In the genomic region with DNA sequence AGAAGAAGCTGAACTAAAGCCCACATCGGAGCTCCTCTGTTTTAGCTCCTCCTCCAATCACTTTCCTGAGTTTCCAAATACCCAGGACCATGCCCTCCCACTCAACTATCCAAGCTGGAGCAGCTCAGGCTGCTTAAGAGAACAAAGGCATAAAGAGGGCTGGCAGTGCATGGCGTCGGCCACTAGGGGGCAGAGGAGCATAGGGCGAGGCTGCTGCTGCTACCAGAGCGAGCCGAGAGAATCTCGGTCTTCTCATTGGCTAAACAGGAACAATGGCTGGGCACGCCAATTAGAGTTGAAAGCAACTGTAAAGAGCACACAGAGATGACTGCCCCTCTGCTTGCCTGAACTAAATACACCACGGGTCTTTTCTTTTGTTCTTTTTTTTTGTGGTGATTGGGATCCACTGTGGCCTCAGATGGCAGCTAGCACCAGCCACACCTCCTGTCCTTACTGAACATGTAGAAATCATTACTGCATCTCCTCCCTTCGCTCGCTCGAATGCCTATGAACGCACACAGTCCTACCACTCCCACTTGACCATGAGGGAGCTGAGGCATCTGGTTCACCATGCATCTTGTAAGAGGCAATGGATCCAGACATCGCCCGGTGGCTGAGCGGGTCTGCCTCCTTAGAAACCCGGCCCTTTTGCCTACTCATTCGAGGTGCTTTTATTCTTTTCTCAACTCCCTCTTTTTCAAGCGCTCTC, we compare ENCODE assay signal across 9 mouse cellular contexts. TPM values are rescaled to one million over a fixed set of nuclear protein-coding genes. Genes with fewer than 3 reads are reported as not detected.
DNase-seq lines count a peak whose midpoint lies in the region; ATAC-seq and TF ChIP-seq lines count a peak whose summit lies in the region.
"Had no signal": no experiment of that assay in that cellular context is flagged by ENCODE, and none has a peak within 500 bp of the region (broad histone marks: within the 10 kb centered on the region; RNA-seq: fewer than 3 reads in every experiment).

No protein-coding gene starts in this region.

- H3K4me2 ChIP-seq in CH12.LX (ENCODE audit: insufficient read depth, low read depth, poor library complexity, severe bottlenecking) = peak overlapping the region; percentile 8; the same call in 1 of the 2 replicates
- H3K4me2 ChIP-seq in forebrain, embryonic 12.5 days = peak overlapping the region; percentile 41
- peak overlapping the region; percentile 43; the same call in 1 of the 2 replicates for H3K4me2 ChIP-seq in heart, postnatal 0 days (ENCODE audit: low read depth, low read length)
- no peak overlapping the region for H3K4me2 ChIP-seq in liver, embryonic 14.5 days (ENCODE audit: low read depth)
- peak overlapping the region; percentile 29 for H3K4me2 ChIP-seq in neural tube, embryonic 11.5 days (ENCODE audit: low read depth)
- H3K4me2 ChIP-seq in stomach, embryonic 16.5 days (ENCODE audit: low read depth, low read length) = peak overlapping the region; percentile 51

- TF ChIP-seq CTCF in CH12.LX (conservative IDR thresholded peaks at IDR 0.05 in 1 of 2, IDR thresholded peaks at IDR 0.05 in 1 of 2; ENCODE audit: low read depth in 2 of 2, low read length in 2 of 2) = peak; percentile 97 to 99
- TF ChIP-seq CTCF in heart, postnatal 0 days (IDR thresholded peaks at IDR 0.05; ENCODE audit: low read depth) = peak; percentile 100
- TF ChIP-seq CTCF in liver, embryonic 14.5 days (IDR thresholded peaks at IDR 0.05; ENCODE audit: low read depth) = peak; percentile 100

- H3K27me3 ChIP-seq in CH12.LX (replicated peaks) = no peaks in the 10 kb centered on the region
- no peaks in the 10 kb centered on the region for H3K27me3 ChIP-seq in forebrain, embryonic 12.5 days
- no peaks in the 10 kb centered on the region for H3K27me3 ChIP-seq in heart, postnatal 0 days (ENCODE audit: control insufficient read depth, insufficient read depth, low read length)
- no peaks in the 10 kb centered on the region for H3K27me3 ChIP-seq in liver, embryonic 14.5 days (ENCODE audit: control insufficient read depth, insufficient read depth, low read length)
- no peaks in the 10 kb centered on the region for H3K27me3 ChIP-seq in neural tube, embryonic 11.5 days (ENCODE audit: control insufficient read depth, insufficient read depth, low read length)
- no peaks in the 10 kb centered on the region for H3K27me3 ChIP-seq in stomach, embryonic 16.5 days (ENCODE audit: control insufficient read depth, insufficient read depth, low read length)

- WGBS in forebrain, embryonic 12.5 days = 3% methylated on average over 19 of the region's 19 CpGs
- WGBS in heart, postnatal 0 days = 25% methylated on average over 19 of the region's 19 CpGs
- WGBS in liver, embryonic 14.5 days (ENCODE audit: insufficient replicate concordance) = 34% methylated on average over 19 of the region's 19 CpGs
- 7% methylated on average over 19 of the region's 19 CpGs for WGBS in neural tube, embryonic 11.5 days
- WGBS in stomach, embryonic 16.5 days = 20% methylated on average over 19 of the region's 19 CpGs

- peak; percentile 95 for ATAC-seq in forebrain, embryonic 12.5 days (ENCODE audit: low FRiP score)
- peak; percentile 92 for ATAC-seq in heart, postnatal 0 days (ENCODE audit: insufficient read depth, low read depth)
- ATAC-seq in liver, embryonic 14.5 days (ENCODE audit: insufficient read depth) = peak; percentile 58
- ATAC-seq in neural tube, embryonic 11.5 days (ENCODE audit: insufficient read depth, low FRiP score, low TSS enrichment) = peak; percentile 90
- peak; percentile 92 for ATAC-seq in stomach, embryonic 16.5 days (ENCODE audit: insufficient read depth, low FRiP score)

- peaks cover 6 to 10% of the 10 kb centered on the region in 2 experiments for H3K4me1 ChIP-seq in CH12.LX (ENCODE audit: control insufficient read depth in 1 of 2, insufficient read depth in 2 of 2)
- H3K4me1 ChIP-seq in forebrain, embryonic 12.5 days = peaks cover 25% of the 10 kb centered on the region
- 0 out of 2 replicates have a peak, but pooled peaks cover 3% of the 10 kb centered on the region for H3K4me1 ChIP-seq in heart, postnatal 0 days (ENCODE audit: control insufficient read depth, insufficient read depth)
- peaks cover 0 to 3% of the 10 kb centered on the region in 2 experiments; a peak in 2 of 4 replicates for H3K4me1 ChIP-seq in liver, embryonic 14.5 days (replicated peaks; ENCODE audit: control insufficient read depth in 2 of 2, insufficient read depth in 2 of 2, low read length in 1 of 2)
- H3K4me1 ChIP-seq in neural tube, embryonic 11.5 days (ENCODE audit: control insufficient read depth, insufficient read depth, low read length) = peaks cover 19% of the 10 kb centered on the region
- peaks cover 7% of the 10 kb centered on the region for H3K4me1 ChIP-seq in stomach, embryonic 16.5 days (ENCODE audit: control insufficient read depth, insufficient read depth, low read length)

- no peak overlapping the region for H3K9ac ChIP-seq in CH12.LX (ENCODE audit: insufficient read depth, low read depth)
- peak overlapping the region; percentile 47 for H3K9ac ChIP-seq in forebrain, embryonic 12.5 days
- no peak overlapping the region; the same call in 1 of the 2 replicates for H3K9ac ChIP-seq in heart, postnatal 0 days (replicated peaks; ENCODE audit: low read depth, low read length)
- no peak overlapping the region for H3K9ac ChIP-seq in liver, embryonic 14.5 days (replicated peaks)
- H3K9ac ChIP-seq in neural tube, embryonic 11.5 days (ENCODE audit: low read length) = peak overlapping the region; percentile 69
- H3K9ac ChIP-seq in stomach, embryonic 16.5 days (ENCODE audit: low read length) = peak overlapping the region; percentile 62

- dilution Hi-C loops in CH12.LX (cut with MboI; ENCODE audit: extremely low pct_ligation_motif_present, extremely low pct_unique_long_range_greater_than_20kb, low sequenced_read_pairs) = no loop called here

- no peak overlapping the region for H3K27ac ChIP-seq in CH12.LX (ENCODE audit: insufficient read depth, low read depth)
- peak overlapping the region; percentile 90 for H3K27ac ChIP-seq in forebrain, embryonic 12.5 days
- H3K27ac ChIP-seq in heart, postnatal 0 days (ENCODE audit: low read depth) = peak overlapping the region; percentile 69
- no peak overlapping the region for H3K27ac ChIP-seq in liver, embryonic 14.5 days
- H3K27ac ChIP-seq in neural tube, embryonic 11.5 days (ENCODE audit: low read depth, low read length) = peak overlapping the region; percentile 86
- no peak overlapping the region; the same call in 1 of the 2 replicates for H3K27ac ChIP-seq in stomach, embryonic 16.5 days (ENCODE audit: low read length)
- H3K27ac ChIP-seq: macrophage had no signal

- H3K4me3 ChIP-seq in CH12.LX (replicated peaks in 1 of 3; ENCODE audit: low read depth in 2 of 3, low read length in 2 of 3, poor library complexity in 1 of 3) = no peak overlapping the region
- H3K4me3 ChIP-seq in forebrain, embryonic 12.5 days (replicated peaks) = 0 out of 2 replicates have a peak overlapping the region, but pooled peaks have one; percentile 10
- H3K4me3 ChIP-seq in heart, postnatal 0 days (ENCODE audit: low read depth, low read length) = peak overlapping the region; percentile 16; the same call in 1 of the 2 replicates
- H3K4me3 ChIP-seq in liver, embryonic 14.5 days (ENCODE audit: insufficient read depth in 1 of 2, low read depth in 2 of 2, low read length in 2 of 2) = no peak overlapping the region
- H3K4me3 ChIP-seq in neural tube, embryonic 11.5 days (ENCODE audit: low read depth, low read length) = peak overlapping the region; percentile 10; the same call in 1 of the 2 replicates
- peak overlapping the region; percentile 25 for H3K4me3 ChIP-seq in stomach, embryonic 16.5 days (replicated peaks; ENCODE audit: low read length)

- in situ Hi-C loops in CH12.LX (cut with MboI; ENCODE audit: low pct_ligation_motif_present, low pct_unique_long_range_greater_than_20kb, low sequenced_read_pairs) = loop anchor here (5.0 kb wide), 2 partner anchors 33 to 63 kb away; a partner anchor contains a TSS

- no peak for TF ChIP-seq EP300 in CH12.LX (IDR thresholded peaks at IDR 0.05; ENCODE audit: low read length)
- TF ChIP-seq EP300 in heart, postnatal 0 days (IDR thresholded peaks at IDR 0.05; ENCODE audit: low read depth) = no peak
- TF ChIP-seq EP300 in liver, embryonic 14.5 days (IDR thresholded peaks at IDR 0.05; ENCODE audit: low read depth) = no peak

- no peaks in the 10 kb centered on the region for H3K79me2 ChIP-seq in CH12.LX (replicated peaks; ENCODE audit: control insufficient read depth, extremely low read depth, insufficient read depth, poor library complexity, severe bottlenecking)

- TF ChIP-seq RAD21 in CH12.LX (IDR thresholded peaks at IDR 0.05; ENCODE audit: low read depth, low read length) = peak; percentile 100

- no peaks in the 10 kb centered on the region for H3K9me3 ChIP-seq in CH12.LX (replicated peaks; ENCODE audit: low read length)
- no peaks in the 10 kb centered on the region for H3K9me3 ChIP-seq in forebrain, embryonic 12.5 days
- H3K9me3 ChIP-seq in heart, postnatal 0 days (replicated peaks; ENCODE audit: control insufficient read depth, low read length) = no peaks in the 10 kb centered on the region
- no peaks in the 10 kb centered on the region for H3K9me3 ChIP-seq in liver, embryonic 14.5 days (ENCODE audit: control insufficient read depth, low read length)
- H3K9me3 ChIP-seq in neural tube, embryonic 11.5 days (ENCODE audit: control insufficient read depth, low read length) = no peaks in the 10 kb centered on the region
- no peaks in the 10 kb centered on the region for H3K9me3 ChIP-seq in stomach, embryonic 16.5 days (replicated peaks; ENCODE audit: control insufficient read depth, low read length)

- peak; percentile 91 for DNase-seq in CH12.LX (ENCODE audit: extremely low read depth)
- peak; percentile 85 for DNase-seq in c-Kit-positive CD71-positive TER-119-negative erythroid progenitor cells, embryonic 14.5 days (ENCODE audit: low read depth)
- DNase-seq in heart, postnatal 0 days (ENCODE audit: low spot score) = peak; percentile 95
- peak; percentile 88 to 94 for DNase-seq in kidney, postnatal 36 days
- DNase-seq in liver, embryonic 14.5 days (ENCODE audit: low read depth in 3 of 3, low spot score in 3 of 3) = peak; percentile 50 to 67 (median 66)
- peak; percentile 97 for DNase-seq in neural tube, embryonic 11.5 days (ENCODE audit: low spot score)

- peaks cover 0 to 25% of the 10 kb centered on the region in 2 experiments for H3K36me3 ChIP-seq in CH12.LX (replicated peaks in 1 of 2; ENCODE audit: control insufficient read depth in 1 of 2, insufficient read depth in 1 of 2, low read length in 1 of 2)
- peaks cover 34% of the 10 kb centered on the region for H3K36me3 ChIP-seq in forebrain, embryonic 12.5 days (replicated peaks)
- H3K36me3 ChIP-seq in heart, postnatal 0 days (replicated peaks; ENCODE audit: control insufficient read depth, insufficient read depth, low read length) = peaks cover 24% of the 10 kb centered on the region
- no peaks in the 10 kb centered on the region for H3K36me3 ChIP-seq in liver, embryonic 14.5 days (replicated peaks; ENCODE audit: control insufficient read depth, insufficient read depth, low read depth)
- H3K36me3 ChIP-seq in neural tube, embryonic 11.5 days (ENCODE audit: control insufficient read depth, insufficient read depth, low read length) = peaks cover 5% of the 10 kb centered on the region; the same call in 1 of the 2 replicates
- 0 out of 2 replicates have a peak, but pooled peaks cover 4% of the 10 kb centered on the region for H3K36me3 ChIP-seq in stomach, embryonic 16.5 days (ENCODE audit: control insufficient read depth, insufficient read depth, low read length)

- peak; percentile 24; the same call in 1 of the 2 replicates for TF ChIP-seq POLR2A in CH12.LX (IDR thresholded peaks at IDR 0.05; ENCODE audit: low read depth, low read length)

RNA-seq across cellular contexts. Expression of a gene that starts 34.5 kb away (rescaled TPM):
- 2.9 and 12.6 TPM in 2 replicates for total RNA-seq in CH12.LX (2012; rRNA removed)
- total RNA-seq in CH12.LX (2014; rRNA removed) = 1.3 and 1.6 TPM in 2 replicates
- polyA plus RNA-seq in CH12.LX (2012; ENCODE audit: insufficient read length, low read depth) = 1.8 and 2.7 TPM in 2 replicates
- polyA plus RNA-seq in forebrain, embryonic 12.5 days (2016; fragmentation: Nextera tagmentation; extraction: Ambion mirVana) = 12.6 and 15.1 TPM in 2 replicates
- total RNA-seq in heart, postnatal 0 days (2014; rRNA removed; ENCODE audit: low replicate concordance) = 33.6 and 33.9 TPM in 2 replicates
- polyA plus RNA-seq in heart, postnatal 0 days (2015; fragmentation: Nextera tagmentation; extraction: Ambion mirVana) = 9.3 and 9.6 TPM in 2 replicates
- polyA plus RNA-seq in liver, embryonic 14.5 days (2012; rRNA removed) = 0.93 and 1.1 TPM in 2 replicates
- polyA plus RNA-seq in liver, embryonic 14.5 days (2014; fragmentation: Nextera tagmentation; extraction: Ambion mirVana) = 0.99 and 1.3 TPM in 2 replicates
- polyA plus RNA-seq in neural tube, embryonic 11.5 days (2014; fragmentation: Nextera tagmentation; extraction: Ambion mirVana) = 12.3 and 13.6 TPM in 2 replicates
- polyA plus RNA-seq in stomach, embryonic 16.5 days (2015; fragmentation: Nextera tagmentation; extraction: Ambion mirVana) = 5.3 and 5.6 TPM in 2 replicates

RNA-seq across cellular contexts. Expression of a gene that starts 34.7 kb away (rescaled TPM):
- 47.9 and 60.7 TPM in 2 replicates for total RNA-seq in CH12.LX (2012; rRNA removed)
- 41.2 and 49.2 TPM in 2 replicates for total RNA-seq in CH12.LX (2014; rRNA removed)
- polyA plus RNA-seq in CH12.LX (2012; ENCODE audit: insufficient read length, low read depth) = 61.4 and 65.9 TPM in 2 replicates
- 36.8 and 38.1 TPM in 2 replicates for polyA plus RNA-seq in forebrain, embryonic 12.5 days (2016; fragmentation: Nextera tagmentation; extraction: Ambion mirVana)
- total RNA-seq in heart, postnatal 0 days (2014; rRNA removed; ENCODE audit: low replicate concordance) = 11.1 and 36.0 TPM in 2 replicates
- polyA plus RNA-seq in heart, postnatal 0 days (2015; fragmentation: Nextera tagmentation; extraction: Ambion mirVana) = 38.9 and 40.6 TPM in 2 replicates
- 8.1 and 8.9 TPM in 2 replicates for polyA plus RNA-seq in liver, embryonic 14.5 days (2012; rRNA removed)
- 8.8 and 8.9 TPM in 2 replicates for polyA plus RNA-seq in liver, embryonic 14.5 days (2014; fragmentation: Nextera tagmentation; extraction: Ambion mirVana)
- 39.5 and 47.0 TPM in 2 replicates for polyA plus RNA-seq in neural tube, embryonic 11.5 days (2014; fragmentation: Nextera tagmentation; extraction: Ambion mirVana)
- polyA plus RNA-seq in stomach, embryonic 16.5 days (2015; fragmentation: Nextera tagmentation; extraction: Ambion mirVana) = 39.6 and 42.1 TPM in 2 replicates

RNA-seq across cellular contexts. Expression of a gene that starts 39.5 kb away (rescaled TPM):
- total RNA-seq in CH12.LX (2012; rRNA removed) (58.7 and 59.3 TPM in 2 replicates), CH12.LX (2014; rRNA removed) (36.0 and 39.2 TPM in 2 replicates)
- 42.3 and 46.2 TPM in 2 replicates for polyA plus RNA-seq in CH12.LX (2012; ENCODE audit: insufficient read length, low read depth)
- polyA plus RNA-seq in forebrain, embryonic 12.5 days (2016; fragmentation: Nextera tagmentation; extraction: Ambion mirVana) = 6.4 and 7.3 TPM in 2 replicates
- total RNA-seq in heart, postnatal 0 days (2014; rRNA removed; ENCODE audit: low replicate concordance) = 6.4 and 7.7 TPM in 2 replicates
- polyA plus RNA-seq in heart, postnatal 0 days (2015; fragmentation: Nextera tagmentation; extraction: Ambion mirVana) = 2.6 and 3.0 TPM in 2 replicates
- polyA plus RNA-seq in liver, embryonic 14.5 days (2012; rRNA removed) = 3.5 and 4.2 TPM in 2 replicates
- 4.6 and 4.8 TPM in 2 replicates for polyA plus RNA-seq in liver, embryonic 14.5 days (2014; fragmentation: Nextera tagmentation; extraction: Ambion mirVana)
- 10.0 and 11.7 TPM in 2 replicates for polyA plus RNA-seq in neural tube, embryonic 11.5 days (2014; fragmentation: Nextera tagmentation; extraction: Ambion mirVana)
- polyA plus RNA-seq in stomach, embryonic 16.5 days (2015; fragmentation: Nextera tagmentation; extraction: Ambion mirVana) = 20.9 and 22.2 TPM in 2 replicates

Comparison
In these comparisons a context has a peak if more than half of its experiments do, and no peak if none do; other contexts are left out.
1. H3K27ac ChIP-seq: peak in forebrain, embryonic 12.5 days (single experiment), heart, postnatal 0 days (single experiment) and neural tube, embryonic 11.5 days (single experiment); none in CH12.LX (single experiment), liver, embryonic 14.5 days (single experiment) and stomach, embryonic 16.5 days (single experiment).
2. H3K4me3 ChIP-seq: peak in forebrain, embryonic 12.5 days (single experiment), heart, postnatal 0 days (single experiment), neural tube, embryonic 11.5 days (single experiment) and stomach, embryonic 16.5 days (single experiment); none in CH12.LX (0 of 3) and liver, embryonic 14.5 days (0 of 2).
3. H3K9ac ChIP-seq: peak in forebrain, embryonic 12.5 days (single experiment), neural tube, embryonic 11.5 days (single experiment) and stomach, embryonic 16.5 days (single experiment); none in CH12.LX (single experiment), heart, postnatal 0 days (single experiment) and liver, embryonic 14.5 days (single experiment).
4. Peak in every context shown above with its lines, with median percentiles within 50 percentile points of each other: DNase-seq, CTCF ChIP-seq and ATAC-seq.